Mouse (Mus musculus) heart, postnatal 36 days (tissue): ENCODE data around the gene Epb41l4b. TPM values are rescaled to one million over a fixed set of nuclear protein-coding genes. Genes with fewer than 3 reads are reported as not detected.
A peak's percentile ranks its signal among the peaks of the same experiment; 100 is the strongest.

Experiments used
- DNase-seq, 2 experiments: peaks; one replicate each; pipeline ENCODE4 v3.0.0; 2021 to 2022
- intact Hi-C: fragments of 180-260 bp; cut with DNase I; formaldehyde crosslinking; loops from one replicate; pipeline ENCODE4 v1.15.1; 2025
- total RNA-seq, 2 experiments: library from RNA; stranded (reverse); gene quantifications; 2 replicates each; pipeline ENCODE4 v1.2.3; 2021

The Epb41l4b gene
- total RNA-seq, 2 experiments from 2014 or later = 2.8 to 3.3 TPM

- DNase-seq = no peak
- intact Hi-C loops = no loop called here
Measured at GRCm38 (mm10) chr4:57070640-57071039, 72.6 kb downstream of the Epb41l4b start.

GRCm38 (mm10) chr4:57068397-57068796, 74.8 kb downstream of the Epb41l4b start:
- no peak for DNase-seq
- intact Hi-C loops = no loop called here

GRCm38 (mm10) chr4:57067801-57068200, 75.4 kb downstream of the Epb41l4b start:
- intact Hi-C loops = no loop called here
- DNase-seq = no peak

GRCm38 (mm10) chr4:57066936-57067335, 76.3 kb downstream of the Epb41l4b start:
- intact Hi-C loops = no loop called here
- no peak for DNase-seq

- intact Hi-C loops = loop anchor here (1.0 kb wide), 3 partner anchors 78 to 255 kb away; partner anchors contain the start of gene Epb41l4b
Measured at GRCm38 (mm10) chr4:57065273-57065672, 78.0 kb downstream of the Epb41l4b start.

DNA sequence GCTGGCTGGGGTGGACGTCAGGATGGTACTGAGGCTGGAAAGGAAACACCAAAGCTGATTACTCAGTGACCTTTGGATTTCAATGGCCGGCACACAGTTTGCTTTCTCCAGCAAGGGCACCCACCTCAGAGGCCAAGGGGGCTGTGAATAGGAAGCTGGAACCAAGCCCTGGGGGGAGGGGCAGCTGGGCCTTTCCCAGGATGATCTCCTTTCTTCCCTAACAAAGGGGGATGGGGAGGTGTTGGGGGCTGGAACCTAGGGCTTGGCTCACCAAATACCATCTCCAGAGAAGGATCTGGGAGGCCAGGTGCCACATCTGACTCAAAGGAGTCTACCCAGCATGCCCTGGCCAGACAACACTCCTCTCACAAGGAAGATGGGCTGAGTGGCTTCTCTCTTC, 78.4 kb downstream of the Epb41l4b start:
- intact Hi-C loops = loop anchor here (1.0 kb wide), 3 partner anchors 78 to 255 kb away; partner anchors contain the start of gene Epb41l4b
- DNase-seq = no peak

More at GRCm38 (mm10) chr4:57065273-57065672, 78.0 kb downstream of the Epb41l4b start:
- peak; percentile 70 to 87 for DNase-seq

- no peak for DNase-seq
- intact Hi-C loops = no loop called here
Measured at GRCm38 (mm10) chr4:57060319-57060831, 82.9 kb downstream of the Epb41l4b start.

DNA sequence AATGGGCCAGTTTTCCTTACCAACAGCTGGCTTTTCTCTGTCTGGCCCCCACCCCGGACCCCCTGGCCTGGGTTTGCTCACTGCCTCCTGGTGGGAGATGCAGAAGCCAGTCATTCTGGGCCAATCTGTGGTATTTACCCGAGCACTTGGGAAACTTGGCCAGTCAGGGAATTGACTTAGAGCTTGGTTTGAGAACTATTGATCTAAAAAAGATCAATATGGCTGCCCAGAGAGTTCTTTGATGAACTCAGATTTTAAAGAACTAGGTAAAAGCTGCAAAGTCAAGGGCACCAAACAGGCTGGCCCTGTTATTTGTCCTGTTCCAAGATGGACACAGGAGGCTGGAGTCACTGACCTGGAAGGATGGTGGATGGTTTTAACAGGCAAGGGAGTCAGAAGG, 84.6 kb downstream of the Epb41l4b start:
- intact Hi-C loops = no loop called here
- no peak for DNase-seq

- intact Hi-C loops = no loop called here
- no peak for DNase-seq
Measured at GRCm38 (mm10) chr4:57057637-57058036, 85.6 kb downstream of the Epb41l4b start.

DNA sequence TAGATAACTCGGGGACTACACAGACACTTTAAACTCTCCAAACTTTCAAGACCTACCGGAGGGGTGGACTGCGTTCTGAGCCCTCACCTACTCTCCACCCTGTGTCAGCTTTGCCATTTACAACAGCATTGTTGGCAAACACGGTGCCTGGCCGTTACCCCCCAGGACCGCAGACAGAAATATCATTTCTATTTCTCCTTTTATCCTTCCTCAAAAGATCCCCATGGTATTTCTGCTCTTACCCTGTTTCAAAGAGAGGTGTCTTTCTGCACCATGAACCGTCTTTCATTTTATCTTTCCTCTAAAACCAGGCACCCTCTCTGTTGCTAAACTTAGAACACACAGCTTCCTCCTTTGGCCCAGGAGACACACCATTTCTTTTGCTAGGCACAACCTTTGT, 87.6 kb downstream of the Epb41l4b start:
- no peak for DNase-seq
- intact Hi-C loops = no loop called here

DNA sequence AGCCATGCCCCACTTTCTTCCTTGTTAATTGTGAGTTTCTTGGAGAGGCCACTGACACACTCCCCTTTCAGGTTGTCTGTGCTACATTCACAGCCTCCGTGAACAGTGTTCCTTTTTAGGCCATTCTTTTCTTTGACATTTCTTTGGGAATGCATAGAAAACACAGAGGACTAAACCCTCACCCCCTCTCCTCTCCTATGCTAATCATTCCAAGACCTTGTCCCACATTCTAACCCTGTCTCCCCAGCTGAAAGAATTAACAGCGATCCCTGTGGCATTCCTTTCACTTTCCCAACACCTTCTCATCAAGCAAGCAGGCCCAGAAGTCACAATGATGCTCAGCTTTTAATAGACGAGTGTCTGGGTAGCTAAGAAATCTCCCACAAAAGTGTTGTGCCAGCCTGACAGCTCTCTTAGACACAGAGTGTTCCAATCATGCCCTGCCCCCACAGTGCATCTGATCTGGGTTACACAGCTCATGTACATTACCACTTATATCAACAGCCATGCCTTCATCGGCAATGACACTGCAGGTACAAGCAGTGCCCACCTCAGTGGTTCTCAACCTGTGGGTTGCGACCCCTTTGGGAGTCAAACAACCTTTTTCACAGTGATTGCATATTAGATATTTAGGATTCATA, 93.8 kb downstream of the Epb41l4b start:
- intact Hi-C loops = no loop called here

DNA sequence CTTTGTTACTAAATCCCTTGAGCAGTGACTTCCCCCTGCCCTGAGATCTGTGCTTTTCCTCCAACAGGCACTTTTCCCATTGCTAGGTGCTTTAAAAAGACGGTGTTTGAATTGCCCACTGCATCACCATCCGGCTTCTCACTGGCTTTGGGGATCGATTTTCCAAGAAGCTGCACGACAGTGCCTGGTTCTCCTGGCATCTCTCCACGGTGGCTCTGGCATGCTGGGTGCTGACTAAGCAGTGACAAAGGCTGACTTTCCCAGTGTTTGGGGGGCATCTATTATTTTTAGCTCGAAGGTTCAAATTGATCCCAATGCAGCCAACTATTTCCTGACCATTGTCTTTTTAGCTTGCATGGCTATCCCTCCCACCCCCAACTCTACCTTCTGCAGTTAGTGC, 94.7 kb downstream of the Epb41l4b start:
- DNase-seq = no peak

More for the DNA sequence above, 93.8 kb downstream of the Epb41l4b start:
- no peak for DNase-seq

DNA sequence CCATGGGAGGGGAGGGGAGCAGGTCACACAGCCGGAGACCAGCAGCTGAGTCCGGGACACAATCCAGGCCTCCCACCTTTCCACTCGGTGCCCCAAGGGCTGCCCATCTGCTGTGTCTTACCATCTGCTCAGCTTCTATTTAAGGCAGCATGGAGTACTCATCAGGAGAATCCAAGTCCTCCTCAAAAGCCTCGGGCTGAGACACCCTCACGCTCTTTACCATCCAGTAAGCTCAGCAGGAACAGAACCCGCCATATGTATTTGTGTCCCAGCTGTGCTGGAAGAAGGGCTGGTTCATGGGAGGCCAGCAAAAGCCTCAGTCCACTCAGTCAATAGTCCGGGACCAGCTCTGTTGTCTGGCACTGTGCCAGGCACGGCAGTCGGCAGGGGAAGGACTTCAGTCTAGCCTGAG, 97.1 kb downstream of the Epb41l4b start:
- intact Hi-C loops = no loop called here

More for the DNA sequence above, 94.7 kb downstream of the Epb41l4b start:
- intact Hi-C loops = no loop called here

DNA sequence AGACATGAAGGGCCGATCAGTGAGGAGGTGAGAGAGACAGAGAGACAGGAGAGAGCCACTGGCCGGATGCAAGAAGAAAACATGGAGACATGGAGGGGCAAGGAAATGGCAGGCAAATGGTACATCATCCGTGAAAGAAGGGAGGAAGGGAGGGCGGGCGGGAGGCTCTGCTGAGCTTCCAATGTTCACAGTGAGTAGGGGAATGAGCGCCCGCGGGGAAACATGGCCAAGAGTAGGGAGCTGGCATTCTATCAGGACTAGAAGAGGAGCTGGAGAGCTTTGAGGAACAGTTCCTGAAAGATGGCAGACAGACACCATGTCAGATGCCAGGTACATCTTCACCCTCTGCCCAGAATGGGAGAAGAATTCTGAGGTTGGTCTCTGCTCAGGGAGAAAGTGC, 99.6 kb downstream of the Epb41l4b start:
- no peak for DNase-seq
- intact Hi-C loops = no loop called here

More for the DNA sequence above, 97.1 kb downstream of the Epb41l4b start:
- DNase-seq = no peak

GRCm38 (mm10) chr4:57041661-57042060, 101.6 kb downstream of the Epb41l4b start:
- no peak for DNase-seq
- intact Hi-C loops = no loop called here

DNA sequence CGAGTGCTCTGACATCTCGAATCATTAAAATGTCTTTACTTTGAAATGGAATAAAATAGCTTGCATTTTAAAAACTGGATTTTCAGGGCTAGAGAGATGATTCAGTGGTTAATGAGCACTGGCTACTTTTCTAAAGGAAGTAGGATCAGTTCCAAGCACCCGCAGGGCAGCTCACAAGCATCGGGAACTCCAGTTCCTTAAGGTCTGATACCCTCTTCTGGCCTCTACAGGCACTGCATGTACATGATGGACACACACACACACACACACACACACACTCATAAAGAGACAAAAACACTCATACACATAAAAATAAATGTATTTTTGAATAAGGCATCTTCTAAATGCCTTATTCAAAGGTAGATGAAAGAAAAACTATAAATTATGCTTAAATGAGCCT, 102.0 kb downstream of the Epb41l4b start:
- no peak for DNase-seq
- intact Hi-C loops = no loop called here

DNA sequence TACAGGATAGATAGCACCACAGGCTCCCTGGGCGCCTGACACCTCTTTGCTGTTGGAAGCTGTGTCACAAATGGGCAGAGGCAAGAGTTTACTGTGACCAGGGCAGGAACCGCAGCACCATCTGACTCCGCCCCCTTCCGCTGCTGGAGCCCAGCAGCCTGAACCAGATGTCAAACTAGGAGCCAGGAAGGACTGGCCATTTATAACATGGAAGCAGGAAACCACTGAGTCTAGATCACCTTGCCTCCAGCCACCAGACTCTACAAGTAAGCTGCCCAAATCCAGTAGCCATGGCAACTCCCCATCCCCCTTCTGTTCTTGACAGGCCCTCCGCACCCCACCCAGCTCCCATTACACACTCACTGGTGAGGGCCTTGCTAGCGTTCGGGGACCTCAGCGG, 102.8 kb downstream of the Epb41l4b start:
- intact Hi-C loops = no loop called here
- DNase-seq = no peak

DNA sequence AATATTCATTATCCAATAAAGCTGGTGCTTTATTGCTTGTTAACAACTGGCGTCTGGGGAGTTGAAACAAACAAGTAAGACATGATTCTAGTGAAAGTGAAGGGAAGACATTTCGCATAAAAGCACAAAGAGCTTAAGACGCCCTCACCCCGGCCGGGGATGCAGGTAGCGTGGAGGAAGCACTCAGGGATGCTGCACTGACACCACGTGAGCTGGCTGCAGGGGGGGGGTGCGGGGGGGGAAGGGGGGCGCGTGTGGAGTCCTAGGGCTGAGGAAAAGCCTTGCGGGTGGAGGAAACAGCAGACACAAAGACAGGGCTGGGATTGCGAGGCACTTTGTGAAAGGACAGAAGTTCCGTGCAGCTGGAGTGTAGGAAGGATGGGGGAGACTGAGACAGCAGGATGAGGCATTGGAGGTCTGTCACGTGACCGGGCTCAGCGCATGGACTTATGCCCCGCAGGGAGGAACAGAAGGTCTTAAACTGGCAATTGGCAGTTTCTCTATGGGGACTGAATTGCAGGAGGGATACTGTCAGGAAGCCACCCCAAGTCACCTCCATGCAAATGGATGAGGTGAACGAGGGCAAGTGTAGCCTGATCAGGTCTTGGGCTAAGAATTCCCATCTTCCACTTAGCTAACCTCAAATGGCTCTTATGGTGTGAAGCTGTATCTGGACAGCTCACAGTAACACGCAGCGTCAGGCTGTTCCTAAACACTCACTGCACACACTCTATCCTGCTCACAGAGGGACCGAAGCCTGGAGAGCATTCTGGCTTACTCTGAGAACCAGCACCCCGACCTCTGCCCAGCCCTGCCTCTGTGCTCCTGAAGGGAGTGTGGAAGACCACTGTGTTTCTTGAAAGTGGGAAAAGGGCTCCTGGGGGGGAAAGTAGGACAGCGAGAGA, 103.9 kb downstream of the Epb41l4b start:
- DNase-seq = no peak
- intact Hi-C loops = no loop called here

- intact Hi-C loops = no loop called here
- no peak for DNase-seq
Measured at GRCm38 (mm10) chr4:57037554-57037953, 105.7 kb downstream of the Epb41l4b start.

DNA sequence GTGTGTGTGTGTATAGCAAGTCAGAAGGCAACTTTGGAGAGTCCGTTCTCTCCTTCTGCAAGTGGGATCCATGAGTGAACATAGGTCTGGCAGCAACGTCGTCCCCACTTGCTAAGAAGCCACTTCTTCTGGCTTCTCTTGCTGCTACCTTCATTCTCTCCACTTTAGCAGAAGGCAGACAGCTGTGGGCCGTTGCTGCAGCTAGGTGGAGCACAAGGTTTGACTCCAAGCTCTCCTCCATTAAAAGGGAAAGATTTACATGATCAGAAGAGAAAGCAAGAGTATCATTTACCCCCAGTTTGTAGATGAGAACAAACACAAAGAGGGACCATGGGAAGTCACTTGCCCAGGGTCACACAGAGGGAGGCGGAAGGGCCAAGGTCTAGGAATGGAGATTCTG, 109.1 kb downstream of the Epb41l4b start:
- no peak for DNase-seq
- intact Hi-C loops = no loop called here

- intact Hi-C loops = no loop called here
- DNase-seq = no peak
Measured at GRCm38 (mm10) chr4:57031440-57031839, 111.8 kb downstream of the Epb41l4b start.
